Mouse (Mus musculus) liver, adult 2 months (tissue): Measurements from ENCODE around the gene Irf7.

Experiments
- CTCF ChIP-seq: fragments of 200-500 bp; IDR thresholded peaks from 2 replicates; pipeline ENCODE4 v1.5.1; 2011; ENCODE audit warnings: low read depth, low read length, control low read depth
- POLR2A ChIP-seq: fragments of 200-500 bp; IDR thresholded peaks from 2 replicates; pipeline ENCODE4 v1.6.1; 2011; ENCODE audit warnings: low read length, control low read depth; ENCODE audit not compliant: insufficient read depth; ENCODE audit errors: extremely low read depth

- TF ChIP-seq CTCF: no peak
- no peak for TF ChIP-seq POLR2A
Measured at GRCm38 (mm10) chr7:141221249-141222125, 44.8 kb downstream of the Irf7 start.
